Mouse (Mus musculus) liver, embryonic 15.5 days (tissue): ENCODE results near the gene Scgb3a1. TPM values are rescaled to one million over a fixed set of nuclear protein-coding genes. Genes with fewer than 3 reads are reported as not detected.
A peak's percentile ranks its signal among the peaks of the same experiment; 100 is the strongest.

Experiments
- ATAC-seq: fragments of 200-750 bp; cut with Nextera tagmentation; 2 replicates; pipeline ENCODE4 v1.8.0; 2017; ENCODE audit warnings: moderate number of reproducible peaks, mild to moderate bottlenecking, moderate library complexity; ENCODE audit not compliant: insufficient read depth
- H3K27ac ChIP-seq: fragments of 300-500 bp; sonication (generic); replicated peaks from 2 replicates; pipeline ENCODE4 v1.5.1; 2015; ENCODE audit warnings: mild to moderate bottlenecking, inconsistent platforms
- H3K27me3 ChIP-seq: fragments of 300-500 bp; sonication (generic); 2 replicates; pipeline ENCODE4 v1.6.1; 2015; ENCODE audit warnings: mild to moderate bottlenecking, inconsistent platforms
- H3K36me3 ChIP-seq: fragments of 300-500 bp; sonication (generic); replicated peaks from 2 replicates; pipeline ENCODE4 v1.6.1; 2015; ENCODE audit warnings: moderate library complexity, mild to moderate bottlenecking, inconsistent platforms
- H3K4me1 ChIP-seq: fragments of 300-500 bp; sonication (generic); replicated peaks from 2 replicates; pipeline ENCODE4 v1.6.1; 2015; ENCODE audit warnings: inconsistent platforms
- H3K4me2 ChIP-seq: fragments of 300-500 bp; sonication (generic); 2 replicates; pipeline ENCODE4 v1.6.1; 2015; ENCODE audit warnings: moderate library complexity, mild to moderate bottlenecking, inconsistent platforms
- H3K4me3 ChIP-seq: fragments of 300-500 bp; sonication (generic); replicated peaks from 2 replicates; pipeline ENCODE4 v1.5.1; 2015; ENCODE audit warnings: mild to moderate bottlenecking, inconsistent platforms
- H3K9ac ChIP-seq: fragments of 300-500 bp; sonication (generic); 2 replicates; pipeline ENCODE4 v1.6.1; 2015; ENCODE audit warnings: moderate library complexity, mild to moderate bottlenecking, inconsistent platforms
- H3K9me3 ChIP-seq: fragments of 300-500 bp; sonication (generic); replicated peaks from 2 replicates; pipeline ENCODE4 v1.6.1; 2016; ENCODE audit warnings: inconsistent platforms
- WGBS: fragments of 180-500 bp; shearing (Covaris S2); methylation state at CpG from one replicate; pipeline ENCODE4 v1.1.7; 2015; ENCODE audit warnings: mixed read lengths; ENCODE audit not compliant: insufficient replicate concordance; 5-methylcytosine and 5-hydroxymethylcytosine counted together
- polyA plus RNA-seq: library from polyadenylated mRNA; unstranded; fragments of >200 nt; fragmentation: Nextera tagmentation; extraction: Ambion mirVana; gene quantifications from 2 replicates; pipeline ENCODE4 v1.2.1, GENCODE M21; 2015

Gene Scgb3a1
- polyA plus RNA-seq = 0.20 TPM in 1 of 2 replicates, not detected in the other

DNA sequence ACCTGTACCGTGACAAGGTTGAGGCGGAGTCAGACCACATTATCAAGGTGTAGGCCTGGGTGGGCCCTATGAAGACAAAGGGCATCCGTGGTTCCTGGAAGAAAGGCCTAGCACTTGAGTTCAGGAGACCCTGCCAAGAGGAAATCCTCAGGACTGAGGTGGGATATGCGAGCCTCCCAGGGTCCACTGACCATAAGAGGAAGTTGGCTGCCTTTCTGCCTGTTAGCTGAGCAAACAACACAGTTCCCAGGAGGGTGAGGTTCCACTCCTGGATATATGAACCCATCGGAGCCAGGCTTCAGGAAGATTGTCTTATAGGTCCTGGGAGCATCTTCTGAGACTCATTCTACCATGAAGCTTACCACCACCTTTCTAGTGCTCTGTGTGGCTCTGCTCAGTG, at the start of gene Scgb3a1:
Gene Scgb3a1 (plus strand): TSS at position 301 of the 400 bp plus-strand sequence.
- no peak within 1 kb of the TSS for H3K4me3 ChIP-seq
- 0 out of 2 replicates have a peak, but pooled peaks cover under 1% of the 10 kb centered on the region for H3K36me3 ChIP-seq
- no peak within 1 kb of the TSS for H3K9ac ChIP-seq
- H3K4me1 ChIP-seq = peaks cover 16% of the 10 kb centered on the region; the same call in 1 of the 2 replicates
- H3K27me3 ChIP-seq = no peaks in the 10 kb centered on the region
- WGBS = 58% methylated on average over 5 of the region's 5 CpGs
- ATAC-seq = no peak
- no peak within 1 kb of the TSS for H3K4me2 ChIP-seq
- no peak within 1 kb of the TSS for H3K27ac ChIP-seq
- no peaks in the 10 kb centered on the region for H3K9me3 ChIP-seq

GRCm38 (mm10) chr11:49615856-49616725, 47.3 kb upstream of the Scgb3a1 start:
- H3K4me3 ChIP-seq = no peak overlapping the region
- H3K9me3 ChIP-seq = no peaks in the 10 kb centered on the region
- H3K4me1 ChIP-seq = peaks cover 4% of the 10 kb centered on the region; the same call in 1 of the 2 replicates
- no peak overlapping the region for H3K4me2 ChIP-seq
- H3K27me3 ChIP-seq = peaks cover 37% of the 10 kb centered on the region
- 62% methylated on average over 10 of the region's 10 CpGs for WGBS
- H3K9ac ChIP-seq = no peak overlapping the region
- no peak for ATAC-seq
- no peaks in the 10 kb centered on the region for H3K36me3 ChIP-seq
- H3K27ac ChIP-seq = no peak overlapping the region

- no peak overlapping the region for H3K4me3 ChIP-seq
- peak; percentile 25; the same call in 1 of the 2 replicates for ATAC-seq
- no peaks in the 10 kb centered on the region for H3K36me3 ChIP-seq
- no peak overlapping the region for H3K27ac ChIP-seq
- no peaks in the 10 kb centered on the region for H3K9me3 ChIP-seq
- H3K4me2 ChIP-seq = no peak overlapping the region
- H3K27me3 ChIP-seq = peaks cover 22% of the 10 kb centered on the region; the same call in 1 of the 2 replicates
- no peak overlapping the region for H3K9ac ChIP-seq
- peaks cover 1% of the 10 kb centered on the region; the same call in 1 of the 2 replicates for H3K4me1 ChIP-seq
- 33% methylated on average over 8 of the region's 8 CpGs for WGBS
These were observed 44.9 kb upstream of the Scgb3a1 start for GRCm38 (mm10) chr11:49618476-49618875.

DNA sequence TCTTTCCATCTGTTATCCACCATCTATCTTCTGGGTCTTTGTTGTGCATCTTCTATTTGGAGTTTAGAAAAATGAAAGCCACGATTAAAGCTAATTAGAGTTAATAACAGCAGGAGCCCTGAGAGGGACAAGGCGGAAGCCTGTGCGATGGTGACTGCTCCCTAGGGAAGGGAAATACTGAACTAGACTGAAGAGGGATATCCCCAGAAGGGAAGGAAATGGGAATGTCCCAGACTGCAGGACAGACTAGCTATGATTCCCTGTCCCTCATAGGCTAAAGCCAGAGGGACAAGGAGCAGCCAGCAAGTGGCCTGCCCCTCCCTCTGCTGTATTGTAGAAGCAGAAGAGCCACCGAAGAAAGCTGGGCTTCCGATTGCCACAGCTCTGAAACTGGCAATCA, 41.5 kb upstream of the Scgb3a1 start:
- Histone ChIP-seq H3K36me3 (no peaks in the 10 kb centered on the region), H3K4me3 (no peak overlapping the region), H3K9ac (no peak overlapping the region), H3K9me3 (no peaks in the 10 kb centered on the region), H3K27ac (no peak overlapping the region), H3K27me3 (no peaks in the 10 kb centered on the region; the same call in 1 of the 2 replicates), H3K4me1 (no peaks in the 10 kb centered on the region; the same call in 1 of the 2 replicates), H3K4me2 (no peak overlapping the region)
- ATAC-seq = no peak
- 64% methylated on average over 5 of the region's 5 CpGs for WGBS

DNA sequence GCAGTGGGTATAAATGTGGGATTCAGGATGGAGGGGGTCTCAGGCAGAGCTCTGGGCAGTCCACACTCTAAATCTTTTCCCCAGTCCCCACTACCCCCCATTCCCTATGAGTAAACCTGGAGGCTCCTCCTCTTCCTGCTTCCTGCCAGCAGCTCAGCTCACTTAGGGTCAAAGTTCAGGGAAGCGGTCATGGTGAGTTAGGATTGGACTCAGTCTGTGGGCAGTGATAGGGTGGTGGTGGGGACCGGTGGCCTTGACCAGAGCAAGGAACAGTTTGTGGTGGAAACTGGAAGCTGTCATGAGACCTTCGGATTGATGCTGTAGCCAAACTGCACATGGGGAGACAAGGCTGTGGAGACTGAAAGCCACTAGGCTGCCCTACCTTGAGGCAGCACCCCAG, 39.3 kb upstream of the Scgb3a1 start:
- no peak overlapping the region for H3K9ac ChIP-seq

DNA sequence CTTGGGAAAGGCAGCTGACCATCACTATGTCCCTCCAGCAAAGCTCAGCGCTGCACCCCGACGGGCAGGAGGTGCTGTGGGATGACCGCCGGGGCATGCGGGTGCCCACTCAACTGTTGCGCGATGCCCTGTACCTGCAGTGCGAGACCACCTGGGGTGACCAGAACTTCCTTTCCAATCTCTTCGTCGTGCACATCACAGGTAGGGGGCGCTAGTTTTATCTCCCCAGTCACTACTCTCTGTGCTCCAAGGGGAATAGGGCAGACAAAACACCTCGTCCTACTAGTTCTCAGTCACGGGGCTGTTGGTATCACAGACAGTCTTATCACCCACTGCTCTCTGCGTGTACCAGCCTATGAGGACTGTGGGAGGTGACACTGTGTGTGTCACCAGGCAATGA, 37.5 kb upstream of the Scgb3a1 start:
- H3K4me3 ChIP-seq = no peak overlapping the region

More for the DNA sequence above, 39.3 kb upstream of the Scgb3a1 start:
- H3K4me2 ChIP-seq = no peak overlapping the region
- H3K4me3 ChIP-seq = no peak overlapping the region
- H3K27me3 ChIP-seq = no peaks in the 10 kb centered on the region; the same call in 1 of the 2 replicates
- WGBS = 54% methylated on average over 3 of the region's 3 CpGs
- no peaks in the 10 kb centered on the region for H3K36me3 ChIP-seq
- H3K4me1 ChIP-seq = no peaks in the 10 kb centered on the region; the same call in 1 of the 2 replicates
- H3K9me3 ChIP-seq = no peaks in the 10 kb centered on the region
- H3K27ac ChIP-seq = no peak overlapping the region
- ATAC-seq = no peak

GRCm38 (mm10) chr11:49626748-49627147, 36.7 kb upstream of the Scgb3a1 start:
- no peak overlapping the region for H3K27ac ChIP-seq
- H3K27me3 ChIP-seq = no peaks in the 10 kb centered on the region; the same call in 1 of the 2 replicates
- H3K4me1 ChIP-seq = no peaks in the 10 kb centered on the region; the same call in 1 of the 2 replicates
- no peaks in the 10 kb centered on the region for H3K9me3 ChIP-seq
- no peaks in the 10 kb centered on the region for H3K36me3 ChIP-seq
- 67% methylated on average over 8 of the region's 8 CpGs for WGBS
- ATAC-seq = no peak
- no peak overlapping the region for H3K4me3 ChIP-seq
- no peak overlapping the region for H3K9ac ChIP-seq
- no peak overlapping the region for H3K4me2 ChIP-seq

More for the DNA sequence above, 37.5 kb upstream of the Scgb3a1 start:
- Histone ChIP-seq H3K9ac (no peak overlapping the region), H3K4me2 (no peak overlapping the region), H3K9me3 (no peaks in the 10 kb centered on the region), H3K36me3 (no peaks in the 10 kb centered on the region), H3K4me1 (no peaks in the 10 kb centered on the region; the same call in 1 of the 2 replicates), H3K27me3 (no peaks in the 10 kb centered on the region; the same call in 1 of the 2 replicates), H3K27ac (no peak overlapping the region)
- WGBS = 64% methylated on average over 15 of the region's 15 CpGs
- no peak for ATAC-seq

GRCm38 (mm10) chr11:49631154-49631553, 32.3 kb upstream of the Scgb3a1 start:
- Histone ChIP-seq H3K4me1 (peaks cover 5% of the 10 kb centered on the region; the same call in 1 of the 2 replicates), H3K4me2 (no peak overlapping the region), H3K27me3 (peaks cover 32% of the 10 kb centered on the region), H3K9ac (no peak overlapping the region), H3K36me3 (no peaks in the 10 kb centered on the region), H3K9me3 (no peaks in the 10 kb centered on the region), H3K27ac (no peak overlapping the region), H3K4me3 (no peak overlapping the region)
- no peak for ATAC-seq
- WGBS = 22% methylated on average over 3 of the region's 3 CpGs

DNA sequence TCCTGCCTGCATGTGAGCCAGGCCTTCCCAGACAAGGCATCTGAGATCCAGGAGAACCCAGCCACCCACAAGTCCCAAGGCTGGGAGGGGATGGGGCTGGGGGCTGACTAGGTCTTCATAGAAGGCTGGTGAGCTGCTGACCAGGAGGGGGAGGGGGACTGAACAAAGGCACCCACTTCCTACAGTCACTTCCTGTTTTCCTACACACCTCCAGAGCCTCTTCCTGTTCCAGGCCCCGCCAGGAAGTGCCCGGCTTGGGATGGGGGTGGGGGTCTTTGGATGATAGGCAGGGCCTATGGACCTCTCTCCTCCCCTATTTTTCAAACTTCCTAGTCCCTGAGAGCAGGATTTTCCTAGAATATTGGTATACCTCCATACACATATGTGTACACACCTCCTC, 31.2 kb upstream of the Scgb3a1 start:
- Histone ChIP-seq H3K27me3 (peaks cover 42% of the 10 kb centered on the region), H3K27ac (no peak overlapping the region), H3K36me3 (no peaks in the 10 kb centered on the region), H3K9me3 (no peaks in the 10 kb centered on the region), H3K4me2 (no peak overlapping the region), H3K4me1 (peaks cover 5% of the 10 kb centered on the region; the same call in 1 of the 2 replicates), H3K9ac (no peak overlapping the region), H3K4me3 (no peak overlapping the region)
- 8% methylated on average over 2 of the region's 2 CpGs for WGBS
- ATAC-seq = no peak

DNA sequence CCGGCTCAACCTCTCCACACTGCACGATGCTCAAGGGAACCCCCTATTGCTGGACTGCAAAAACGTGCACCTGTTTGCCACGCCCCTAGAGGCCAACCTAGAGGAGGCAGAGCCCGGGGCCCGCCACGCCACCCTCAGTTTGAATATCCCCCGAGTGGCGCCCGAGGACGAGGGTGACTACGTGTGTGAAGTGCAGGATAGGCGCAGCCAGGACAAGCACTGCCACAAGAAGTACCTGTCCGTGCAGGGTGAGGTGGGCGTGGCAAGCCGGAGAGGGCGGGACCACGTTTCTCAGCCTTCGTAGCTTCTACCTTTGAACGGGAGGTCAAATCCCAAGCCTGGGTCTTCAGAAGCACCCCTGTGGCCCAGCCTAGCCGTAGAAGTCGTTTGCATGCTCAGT, 29.3 kb upstream of the Scgb3a1 start:
- no peaks in the 10 kb centered on the region for H3K36me3 ChIP-seq
- no peak overlapping the region for H3K4me3 ChIP-seq
- peaks cover 50% of the 10 kb centered on the region for H3K27me3 ChIP-seq
- 40% methylated on average over 22 of the region's 22 CpGs for WGBS
- H3K9me3 ChIP-seq = no peaks in the 10 kb centered on the region
- peaks cover 5% of the 10 kb centered on the region; the same call in 1 of the 2 replicates for H3K4me1 ChIP-seq
- no peak overlapping the region for H3K27ac ChIP-seq
- ATAC-seq = no peak
- H3K9ac ChIP-seq = no peak overlapping the region
- peak overlapping the region; percentile 27; the same call in 1 of the 2 replicates for H3K4me2 ChIP-seq

GRCm38 (mm10) chr11:49635671-49636070, 27.7 kb upstream of the Scgb3a1 start:
- Histone ChIP-seq H3K4me1 (peaks cover 5% of the 10 kb centered on the region; the same call in 1 of the 2 replicates), H3K4me3 (no peak overlapping the region), H3K27ac (no peak overlapping the region), H3K27me3 (peaks cover 50% of the 10 kb centered on the region), H3K9me3 (no peaks in the 10 kb centered on the region), H3K36me3 (no peaks in the 10 kb centered on the region), H3K9ac (no peak overlapping the region), H3K4me2 (no peak overlapping the region)
- 63% methylated on average over 6 of the region's 6 CpGs for WGBS
- ATAC-seq = no peak
